Mouse (Mus musculus) heart, adult 2 months (tissue): ENCODE measurements around the gene Tom1l2.

Experiments used
- CTCF ChIP-seq: fragments of 200-600 bp; IDR thresholded peaks from 2 replicates; pipeline ENCODE4 v1.8.1; 2022; ENCODE audit warnings: antibody characterized with exemption, mild to moderate bottlenecking, moderate library complexity
- EP300 ChIP-seq: fragments of 200-500 bp; IDR thresholded peaks from 2 replicates; pipeline ENCODE4 v1.6.1; 2011; ENCODE audit warnings: low read depth, low read length, control low read depth; ENCODE audit not compliant: insufficient read depth
- POLR2A ChIP-seq: fragments of 200-500 bp; IDR thresholded peaks from 2 replicates; pipeline ENCODE4 v1.6.1; 2011; ENCODE audit warnings: mild to moderate bottlenecking, low read depth, low read length, control low read depth; ENCODE audit not compliant: insufficient read depth

GRCm38 (mm10) chr11:60302354-60303083, 50.2 kb downstream of the Tom1l2 start:
- TF ChIP-seq POLR2A (no peak), CTCF (no peak), EP300 (no peak)
